Mouse (Mus musculus): ENCODE measurements around the gene Fbxl3.

DNA sequence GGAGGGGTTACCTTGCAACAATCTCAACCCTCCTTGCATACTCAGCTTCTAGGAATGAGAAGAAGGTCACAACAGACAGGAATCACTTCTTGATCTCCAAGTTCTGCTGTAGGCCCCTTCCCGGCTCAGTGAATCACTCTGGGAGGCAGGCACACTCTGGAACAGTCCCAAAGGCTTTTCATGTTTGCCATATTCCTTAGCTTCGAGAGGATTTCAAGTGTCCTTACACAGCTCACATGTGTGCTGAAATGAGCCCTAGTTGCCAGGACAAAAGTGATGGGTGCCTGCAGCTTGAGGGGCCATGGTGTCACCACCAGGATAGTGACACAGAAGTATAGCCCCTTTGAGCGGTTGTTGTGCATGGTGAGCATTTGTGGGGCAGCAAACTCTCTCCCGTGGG, 26.6 kb downstream of the Fbxl3 start:
- TF ChIP-seq CTCF (IDR thresholded peaks at IDR 0.05; ENCODE audit: low read depth) (no peak), EP300 (IDR thresholded peaks at IDR 0.05; ENCODE audit: low read depth) (no peak)
